Mouse (Mus musculus) liver, embryonic 11.5 days (tissue): ENCODE data around the gene Brd4. TPM values are rescaled to one million over a fixed set of nuclear protein-coding genes. Genes with fewer than 3 reads are reported as not detected.

ENCODE experiments used
- polyA plus RNA-seq: library from polyadenylated mRNA; unstranded; fragments of >200 nt; fragmentation: Nextera tagmentation; extraction: Ambion mirVana; gene quantifications from 2 replicates; pipeline ENCODE4 v1.2.1, GENCODE M21; 2014

Gene Brd4
- polyA plus RNA-seq, 1 experiment from 2014 or later = 97.6 TPM

Other genes starting within 250 kb of the Brd4 start
- 72.7 and 75.2 TPM in 2 replicates for gene Rrp1b, start 248.6 kb downstream of the Brd4 start, polyA plus RNA-seq
- 0.40 and 0.64 TPM in 2 replicates for gene Hsf2bp, start 248.4 kb downstream of the Brd4 start, polyA plus RNA-seq
- 5.1 and 5.4 TPM in 2 replicates for gene Notch3, start 117.9 kb downstream of the Brd4 start, polyA plus RNA-seq
- 0.14 TPM in 1 of 2 replicates, not detected in the other for gene Ephx3, start 95.2 kb downstream of the Brd4 start, polyA plus RNA-seq
- 54.9 and 60.9 TPM in 2 replicates for gene Akap8, start 36.5 kb upstream of the Brd4 start, polyA plus RNA-seq
- 61.4 and 74.3 TPM in 2 replicates for gene Akap8l, start 65.9 kb upstream of the Brd4 start, polyA plus RNA-seq
- 25.7 and 26.4 TPM in 2 replicates for gene Wiz, start 104.7 kb upstream of the Brd4 start, polyA plus RNA-seq
- 7.5 and 8.7 TPM in 2 replicates for gene Rasal3, start 118.9 kb upstream of the Brd4 start, polyA plus RNA-seq
- 1.8 and 2.2 TPM in 2 replicates for gene Pglyrp2, start 139.4 kb upstream of the Brd4 start, polyA plus RNA-seq
- gene Cyp4f39, start 168.0 kb upstream of the Brd4 start, polyA plus RNA-seq = 0.15 and 0.27 TPM in 2 replicates
- 1.5 and 2.2 TPM in 2 replicates for gene Cyp4f17, start 221.3 kb upstream of the Brd4 start, polyA plus RNA-seq